Mouse (Mus musculus) gastrocnemius, postnatal 36 days (tissue): ENCODE data around the gene Kalrn. TPM values are rescaled to one million over a fixed set of nuclear protein-coding genes. Genes with fewer than 3 reads are reported as not detected.
A peak's percentile ranks its signal among the peaks of the same experiment; 100 is the strongest.
"Not testable (repeated sequence)": the region's sequence is repeated elsewhere in the genome, so short reads cannot be mapped to it uniquely, and the experiment has no call there.

Source experiments
- DNase-seq, 2 experiments: peaks; one replicate each; pipeline ENCODE4 v3.0.0; 2022
- intact Hi-C: fragments of 180-260 bp; cut with DNase I; formaldehyde crosslinking; loops from one replicate; pipeline ENCODE4 v1.15.1; 2025
- total RNA-seq, 2 experiments: library from RNA; stranded (reverse); gene quantifications; 2 replicates each; pipeline ENCODE4 v1.2.3; 2021

Kalrn gene
- total RNA-seq, 2 experiments from 2014 or later: 19.0 to 21.5 TPM

GRCm38 (mm10) chr16:34095093-34095465 is 478.3 kb downstream of the Kalrn start:
- intact Hi-C loops: loop anchor here (5.0 kb wide), 1 partner anchor 43 kb away; no protein-coding TSS in a partner anchor
- no peak for DNase-seq

- no peak for DNase-seq
- intact Hi-C loops: loop anchor here (5.0 kb wide), 1 partner anchor 42 kb away; no protein-coding TSS in a partner anchor
Observed at GRCm38 (mm10) chr16:34094446-34095092, 478.8 kb downstream of the Kalrn start.

GRCm38 (mm10) chr16:34093734-34094445 is 479.4 kb downstream of the Kalrn start:
- DNase-seq: no peak

GRCm38 (mm10) chr16:34089528-34090095 is 483.7 kb downstream of the Kalrn start:
- DNase-seq: no peak
- intact Hi-C loops: no loop called here

More at GRCm38 (mm10) chr16:34093734-34094445, 479.4 kb downstream of the Kalrn start:
- intact Hi-C loops: no loop called here

GRCm38 (mm10) chr16:34089022-34089421 is 484.3 kb downstream of the Kalrn start:
- intact Hi-C loops: no loop called here

GRCm38 (mm10) chr16:34088331-34088730 is 485.0 kb downstream of the Kalrn start:
- DNase-seq: no peak
- intact Hi-C loops: no loop called here

More at GRCm38 (mm10) chr16:34089022-34089421, 484.3 kb downstream of the Kalrn start:
- DNase-seq: no peak

GRCm38 (mm10) chr16:34084135-34084920 is 489.0 kb downstream of the Kalrn start:
- intact Hi-C loops: no loop called here
- DNase-seq: no peak

GRCm38 (mm10) chr16:34082494-34083469 is 490.6 kb downstream of the Kalrn start:
- DNase-seq: no peak

GRCm38 (mm10) chr16:34081683-34082438 is 491.5 kb downstream of the Kalrn start:
- intact Hi-C loops: no loop called here

More at GRCm38 (mm10) chr16:34082494-34083469, 490.6 kb downstream of the Kalrn start:
- intact Hi-C loops: no loop called here

GRCm38 (mm10) chr16:34081314-34081682 is 492.0 kb downstream of the Kalrn start:
- intact Hi-C loops: not testable (repeated sequence)

More at GRCm38 (mm10) chr16:34081683-34082438, 491.5 kb downstream of the Kalrn start:
- DNase-seq: peak in 1 of 2 experiments; percentile 42

GRCm38 (mm10) chr16:34080818-34081217 is 492.5 kb downstream of the Kalrn start:
- intact Hi-C loops: no loop called here
- no peak for DNase-seq

More at GRCm38 (mm10) chr16:34081314-34081682, 492.0 kb downstream of the Kalrn start:
- DNase-seq: not testable (repeated sequence)

- no peak for DNase-seq
- intact Hi-C loops: no loop called here
Observed at GRCm38 (mm10) chr16:34079511-34079910, 493.8 kb downstream of the Kalrn start.

- no peak for DNase-seq
- intact Hi-C loops: no loop called here
Observed at GRCm38 (mm10) chr16:34078732-34079131, 494.6 kb downstream of the Kalrn start.

GRCm38 (mm10) chr16:34076101-34076500 is 497.2 kb downstream of the Kalrn start:
- intact Hi-C loops: no loop called here
- DNase-seq: no peak

GRCm38 (mm10) chr16:34073930-34074329 is 499.4 kb downstream of the Kalrn start:
- no peak for DNase-seq

GRCm38 (mm10) chr16:34072136-34072535 is 501.2 kb downstream of the Kalrn start:
- intact Hi-C loops: no loop called here
- DNase-seq: no peak

More at GRCm38 (mm10) chr16:34073930-34074329, 499.4 kb downstream of the Kalrn start:
- intact Hi-C loops: no loop called here

- intact Hi-C loops: no loop called here
- DNase-seq: no peak
Observed at GRCm38 (mm10) chr16:34071223-34071825, 502.0 kb downstream of the Kalrn start.

GRCm38 (mm10) chr16:34069481-34069880 is 503.9 kb downstream of the Kalrn start:
- intact Hi-C loops: no loop called here

More at GRCm38 (mm10) chr16:34069481-34069880, 503.9 kb downstream of the Kalrn start:
- no peak for DNase-seq
